Mouse (Mus musculus) liver, embryonic 13.5 days (tissue): ENCODE measurements around the gene D430041D05Rik. TPM values are rescaled to one million over a fixed set of nuclear protein-coding genes. Genes with fewer than 3 reads are reported as not detected.

Experiments
- ATAC-seq: fragments of 200-750 bp; cut with Nextera tagmentation; 2 replicates; pipeline ENCODE4 v1.8.0; 2017; ENCODE audit warnings: low read depth, mild to moderate bottlenecking, moderate number of reproducible peaks, moderate library complexity
- DNase-seq: peaks from one replicate; pipeline ENCODE4 v3.0.0; 2022
- H3K27ac ChIP-seq: fragments of 300-500 bp; sonication (generic); 2 replicates; pipeline ENCODE4 v1.5.1; 2015; ENCODE audit warnings: moderate library complexity, mild to moderate bottlenecking, inconsistent platforms
- H3K27me3 ChIP-seq: fragments of 300-500 bp; sonication (generic); 2 replicates; pipeline ENCODE4 v1.6.1; 2015; ENCODE audit warnings: mild to moderate bottlenecking, inconsistent platforms
- H3K36me3 ChIP-seq: fragments of 300-500 bp; sonication (generic); 2 replicates; pipeline ENCODE4 v1.6.1; 2015; ENCODE audit warnings: mild to moderate bottlenecking, inconsistent platforms
- H3K4me1 ChIP-seq: fragments of 300-500 bp; sonication (generic); replicated peaks from 2 replicates; pipeline ENCODE4 v1.6.1; 2015; ENCODE audit warnings: inconsistent platforms
- H3K4me2 ChIP-seq: fragments of 300-500 bp; sonication (generic); 2 replicates; pipeline ENCODE4 v1.6.1; 2015; ENCODE audit warnings: inconsistent platforms, mild to moderate bottlenecking, moderate library complexity
- H3K4me3 ChIP-seq: fragments of 300-500 bp; sonication (generic); replicated peaks from 2 replicates; pipeline ENCODE4 v1.5.1; 2015; ENCODE audit warnings: mild to moderate bottlenecking, inconsistent platforms
- H3K9ac ChIP-seq: fragments of 300-500 bp; sonication (generic); 2 replicates; pipeline ENCODE4 v1.6.1; 2015; ENCODE audit warnings: mild to moderate bottlenecking, inconsistent platforms
- H3K9me3 ChIP-seq: fragments of 300-500 bp; sonication (generic); replicated peaks from 2 replicates; pipeline ENCODE4 v1.6.1; 2016; ENCODE audit warnings: inconsistent platforms
- WGBS: fragments of 180-500 bp; shearing (Covaris S2); methylation state at CpG from one replicate; pipeline ENCODE4 v1.1.7; 2015; ENCODE audit not compliant: insufficient replicate concordance; 5-methylcytosine and 5-hydroxymethylcytosine counted together
- polyA plus RNA-seq: library from polyadenylated mRNA; unstranded; fragments of >200 nt; fragmentation: Nextera tagmentation; extraction: Ambion mirVana; gene quantifications from 2 replicates; pipeline ENCODE4 v1.2.1, GENCODE M21; 2015

The D430041D05Rik gene
- polyA plus RNA-seq, 1 experiment from 2014 or later, result 0.01 TPM

GRCm38 (mm10) chr2:104372156-104372555 is 38.7 kb downstream of the D430041D05Rik start:
- no peak overlapping the region for H3K9ac ChIP-seq
- no peak overlapping the region for H3K4me2 ChIP-seq
- ATAC-seq, result no peak
- no peaks in the 10 kb centered on the region for H3K9me3 ChIP-seq
- H3K36me3 ChIP-seq, result no peaks in the 10 kb centered on the region
- no peaks in the 10 kb centered on the region for H3K27me3 ChIP-seq
- H3K4me3 ChIP-seq, result no peak overlapping the region
- no peaks in the 10 kb centered on the region for H3K4me1 ChIP-seq
- DNase-seq, result no peak
- WGBS, result 51% methylated on average over 4 of the region's 4 CpGs
- no peak overlapping the region for H3K27ac ChIP-seq

- Histone ChIP-seq H3K36me3 (no peaks in the 10 kb centered on the region), H3K4me2 (no peak overlapping the region), H3K27ac (no peak overlapping the region), H3K4me3 (no peak overlapping the region), H3K4me1 (no peaks in the 10 kb centered on the region), H3K9me3 (no peaks in the 10 kb centered on the region), H3K27me3 (no peaks in the 10 kb centered on the region), H3K9ac (no peak overlapping the region)
- WGBS, result 49% methylated on average over 6 of the region's 6 CpGs
- no peak for ATAC-seq
- DNase-seq, result no peak
These were observed 39.1 kb downstream of the D430041D05Rik start for GRCm38 (mm10) chr2:104371606-104372130.

GRCm38 (mm10) chr2:104367836-104368298 is 42.9 kb downstream of the D430041D05Rik start:
- DNase-seq, result no peak
- no peaks in the 10 kb centered on the region for H3K9me3 ChIP-seq
- H3K4me1 ChIP-seq, result no peaks in the 10 kb centered on the region
- WGBS, result 42% methylated on average over 6 of the region's 6 CpGs
- no peaks in the 10 kb centered on the region for H3K27me3 ChIP-seq
- H3K4me2 ChIP-seq, result no peak overlapping the region
- no peak overlapping the region for H3K9ac ChIP-seq
- H3K27ac ChIP-seq, result no peak overlapping the region
- H3K36me3 ChIP-seq, result no peaks in the 10 kb centered on the region
- H3K4me3 ChIP-seq, result no peak overlapping the region
- no peak for ATAC-seq

- ATAC-seq (no peak), DNase-seq (no peak)
- Histone ChIP-seq H3K4me3 (no peak overlapping the region), H3K27me3 (no peaks in the 10 kb centered on the region), H3K36me3 (no peaks in the 10 kb centered on the region), H3K4me2 (no peak overlapping the region), H3K4me1 (no peaks in the 10 kb centered on the region), H3K27ac (no peak overlapping the region), H3K9ac (no peak overlapping the region), H3K9me3 (no peaks in the 10 kb centered on the region)
- WGBS, result 56% methylated on average over 2 of the region's 2 CpGs
These were observed 43.5 kb downstream of the D430041D05Rik start for GRCm38 (mm10) chr2:104367291-104367690.

GRCm38 (mm10) chr2:104359305-104359704 is 51.5 kb downstream of the D430041D05Rik start:
- WGBS, result 59% methylated on average over 3 of the region's 3 CpGs
- Histone ChIP-seq H3K9ac (no peak overlapping the region), H3K4me2 (no peak overlapping the region), H3K36me3 (no peaks in the 10 kb centered on the region), H3K27ac (no peak overlapping the region), H3K4me3 (no peak overlapping the region), H3K27me3 (no peaks in the 10 kb centered on the region), H3K4me1 (no peaks in the 10 kb centered on the region), H3K9me3 (no peaks in the 10 kb centered on the region)
- DNase-seq (no peak), ATAC-seq (no peak)

- WGBS, result 73% methylated on average over 1 of the region's 1 CpGs
- DNase-seq (no peak), ATAC-seq (no peak)
- Histone ChIP-seq H3K27me3 (no peaks in the 10 kb centered on the region), H3K9me3 (no peaks in the 10 kb centered on the region), H3K9ac (no peak overlapping the region), H3K27ac (no peak overlapping the region), H3K4me3 (no peak overlapping the region), H3K4me2 (no peak overlapping the region), H3K4me1 (no peaks in the 10 kb centered on the region), H3K36me3 (no peaks in the 10 kb centered on the region)
These were observed 51.9 kb downstream of the D430041D05Rik start for GRCm38 (mm10) chr2:104358881-104359280.

GRCm38 (mm10) chr2:104356531-104356930 is 54.3 kb downstream of the D430041D05Rik start:
- WGBS, result 48% methylated on average over 4 of the region's 4 CpGs
- no peaks in the 10 kb centered on the region for H3K4me1 ChIP-seq
- DNase-seq (no peak), ATAC-seq (no peak)
- no peaks in the 10 kb centered on the region for H3K36me3 ChIP-seq
- no peaks in the 10 kb centered on the region for H3K9me3 ChIP-seq
- H3K27ac ChIP-seq, result no peak overlapping the region
- H3K27me3 ChIP-seq, result no peaks in the 10 kb centered on the region
- no peak overlapping the region for H3K9ac ChIP-seq
- H3K4me2 ChIP-seq, result no peak overlapping the region
- no peak overlapping the region for H3K4me3 ChIP-seq

GRCm38 (mm10) chr2:104354117-104354516 is 56.7 kb downstream of the D430041D05Rik start:
- ATAC-seq (no peak), DNase-seq (no peak)
- H3K36me3 ChIP-seq, result no peaks in the 10 kb centered on the region
- H3K4me1 ChIP-seq, result no peaks in the 10 kb centered on the region
- no peaks in the 10 kb centered on the region for H3K9me3 ChIP-seq
- no peak overlapping the region for H3K4me3 ChIP-seq
- no peak overlapping the region for H3K4me2 ChIP-seq
- no peak overlapping the region for H3K9ac ChIP-seq
- H3K27me3 ChIP-seq, result no peaks in the 10 kb centered on the region
- no peak overlapping the region for H3K27ac ChIP-seq

- Histone ChIP-seq H3K4me3 (no peak overlapping the region), H3K9me3 (no peaks in the 10 kb centered on the region), H3K36me3 (no peaks in the 10 kb centered on the region), H3K4me1 (no peaks in the 10 kb centered on the region), H3K27me3 (no peaks in the 10 kb centered on the region), H3K4me2 (no peak overlapping the region), H3K9ac (no peak overlapping the region), H3K27ac (no peak overlapping the region)
- ATAC-seq (no peak), DNase-seq (no peak)
- WGBS, result 73% methylated on average over 1 of the region's 1 CpGs
These were observed 58.7 kb downstream of the D430041D05Rik start for GRCm38 (mm10) chr2:104352204-104352493.

GRCm38 (mm10) chr2:104351415-104352203 is 59.2 kb downstream of the D430041D05Rik start:
- 61% methylated on average over 13 of the region's 13 CpGs for WGBS
- Histone ChIP-seq H3K9me3 (no peaks in the 10 kb centered on the region), H3K27ac (no peak overlapping the region), H3K36me3 (no peaks in the 10 kb centered on the region), H3K9ac (no peak overlapping the region), H3K4me1 (no peaks in the 10 kb centered on the region), H3K4me3 (no peak overlapping the region), H3K27me3 (no peaks in the 10 kb centered on the region), H3K4me2 (no peak overlapping the region)
- ATAC-seq (no peak), DNase-seq (no peak)

GRCm38 (mm10) chr2:104337619-104338018 is 73.2 kb downstream of the D430041D05Rik start:
- H3K9me3 ChIP-seq, result no peaks in the 10 kb centered on the region
- H3K4me2 ChIP-seq, result no peak overlapping the region
- no peaks in the 10 kb centered on the region for H3K27me3 ChIP-seq
- no peak overlapping the region for H3K4me3 ChIP-seq
- ATAC-seq (no peak), DNase-seq (no peak)
- H3K4me1 ChIP-seq, result no peaks in the 10 kb centered on the region
- H3K9ac ChIP-seq, result no peak overlapping the region
- H3K27ac ChIP-seq, result no peak overlapping the region
- no peaks in the 10 kb centered on the region for H3K36me3 ChIP-seq

- no peaks in the 10 kb centered on the region for H3K9me3 ChIP-seq
- H3K9ac ChIP-seq, result no peak overlapping the region
- no peak overlapping the region for H3K27ac ChIP-seq
- WGBS, result 60% methylated on average over 6 of the region's 6 CpGs
- H3K4me2 ChIP-seq, result no peak overlapping the region
- no peaks in the 10 kb centered on the region for H3K4me1 ChIP-seq
- no peak for DNase-seq
- H3K4me3 ChIP-seq, result no peak overlapping the region
- ATAC-seq, result no peak
- no peaks in the 10 kb centered on the region for H3K27me3 ChIP-seq
- H3K36me3 ChIP-seq, result no peaks in the 10 kb centered on the region
These were observed 75.0 kb downstream of the D430041D05Rik start for GRCm38 (mm10) chr2:104335824-104336223.
